Mouse (Mus musculus): Measurements from ENCODE around the gene Fxr1. TPM values are rescaled to one million over a fixed set of nuclear protein-coding genes. Genes with fewer than 3 reads are reported as not detected.

Gene Fxr1
- polyA plus RNA-seq, 1 experiment from 2014 or later: 36.3 TPM

- no peak for ATAC-seq
- WGBS (ENCODE audit: insufficient replicate concordance): 55% methylated on average over 4 of the region's 4 CpGs
- no peak overlapping the region for H3K9ac ChIP-seq
Observed at GRCm38 (mm10) chr3:34119869-34120268, 100.1 kb downstream of the Fxr1 start.

More at GRCm38 (mm10) chr3:34119869-34120268, 100.1 kb downstream of the Fxr1 start:
- Histone ChIP-seq H3K4me3 (no peak overlapping the region), H3K36me3 (no peaks in the 10 kb centered on the region), H3K9me3 (replicated peaks) (no peaks in the 10 kb centered on the region), H3K4me2 (no peak overlapping the region), H3K27me3 (replicated peaks) (no peaks in the 10 kb centered on the region), H3K27ac (no peak overlapping the region), H3K4me1 (no peaks in the 10 kb centered on the region)

Other genes with a start within 250 kb of the Fxr1 start
- gene Ttc14, start 220.1 kb upstream of the Fxr1 start, polyA plus RNA-seq (2016; fragmentation: Nextera tagmentation; extraction: Ambion mirVana): 43.5 and 44.2 TPM in 2 replicates
- gene Ccdc39, start 175.6 kb upstream of the Fxr1 start, polyA plus RNA-seq (2016; fragmentation: Nextera tagmentation; extraction: Ambion mirVana): 0.44 and 0.86 TPM in 2 replicates
- gene Dnajc19, start 61.4 kb downstream of the Fxr1 start, polyA plus RNA-seq (2016; fragmentation: Nextera tagmentation; extraction: Ambion mirVana): 172 and 175 TPM in 2 replicates